15 mouse cellular contexts compared by ENCODE assay signal in the genomic region with DNA sequence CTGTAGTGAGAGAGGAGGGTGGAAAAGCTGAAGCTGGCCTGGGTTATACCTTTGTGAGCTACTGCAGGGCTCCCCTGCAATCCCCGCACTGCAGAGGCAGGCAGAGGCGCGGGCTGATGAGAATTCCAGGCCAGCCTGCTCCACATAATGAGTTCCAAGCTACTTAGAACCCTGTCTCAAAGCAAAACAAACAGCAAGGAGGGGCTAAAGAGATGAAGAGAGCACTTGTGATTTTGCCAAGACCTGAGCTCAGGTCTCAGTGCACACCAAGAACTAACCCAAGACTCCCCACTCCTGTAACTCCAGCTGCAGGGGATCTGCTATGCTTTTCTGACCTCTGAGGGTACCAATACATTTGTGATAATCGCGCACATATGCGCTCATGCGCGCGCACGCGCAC. TPM values are rescaled to one million over a fixed set of nuclear protein-coding genes. Genes with fewer than 3 reads are reported as not detected.
DNase-seq lines count a peak whose midpoint lies in the region; ATAC-seq and TF ChIP-seq lines count a peak whose summit lies in the region.
"Had no signal": no experiment of that assay in that cellular context is flagged by ENCODE, and none has a peak within 500 bp of the region (broad histone marks: within the 10 kb centered on the region; RNA-seq: fewer than 3 reads in every experiment).

No protein-coding gene starts in this region.

- H3K27me3 ChIP-seq in heart, embryonic 13.5 days (replicated peaks), result no peaks in the 10 kb centered on the region
- no peaks in the 10 kb centered on the region for H3K27me3 ChIP-seq in liver, adult 2 months (ENCODE audit: control insufficient read depth, insufficient read depth, low read length)
- H3K27me3 ChIP-seq in liver, embryonic 11.5 days (replicated peaks; ENCODE audit: control insufficient read depth, insufficient read depth, low read length), result no peaks in the 10 kb centered on the region
- no peaks in the 10 kb centered on the region for H3K27me3 ChIP-seq in embryonic facial prominence, embryonic 14.5 days (replicated peaks; ENCODE audit: control insufficient read depth, insufficient read depth, low read length)
- H3K27me3 ChIP-seq in myocyte (ENCODE audit: control insufficient read depth, insufficient read depth, insufficient read length), result no peaks in the 10 kb centered on the region
- H3K27me3 ChIP-seq: forebrain, embryonic 13.5 days; liver, embryonic 15.5 days; megakaryocyte, embryonic 14.5 days had no signal

- DNase-seq in heart, postnatal 14 days, result no peak
- peak; percentile 59 for DNase-seq in liver, adult 2 months (ENCODE audit: extremely low read depth, low read depth, low spot score)
- no peak for DNase-seq in liver, embryonic 11.5 days (ENCODE audit: low spot score)
- peak; percentile 32 for DNase-seq in embryonic facial prominence, embryonic 14.5 days (ENCODE audit: low spot score)
- no peak for DNase-seq in adrenal gland, postnatal 36 days
- DNase-seq: cerebellum, adult 18-20 months; embryo, embryonic 11 days; gastrocnemius, postnatal 25 days; kidney, adult 2 months; thymus, adult 2 months had no signal

- H3K9ac ChIP-seq in heart, embryonic 13.5 days, result 0 out of 2 replicates have a peak overlapping the region, but pooled peaks have one; percentile 12
- H3K9ac ChIP-seq in liver, adult 2 months (ENCODE audit: low read depth, low read length), result peak overlapping the region; percentile 32; the same call in 1 of the 2 replicates
- no peak overlapping the region for H3K9ac ChIP-seq in liver, embryonic 11.5 days (ENCODE audit: low read depth, low read length)
- no peak overlapping the region for H3K9ac ChIP-seq in embryonic facial prominence, embryonic 14.5 days (ENCODE audit: low read depth, low read length)
- H3K9ac ChIP-seq: forebrain, embryonic 13.5 days; liver, embryonic 15.5 days had no signal

- peak overlapping the region; percentile 32 for H3K27ac ChIP-seq in heart, embryonic 13.5 days (replicated peaks)
- no peak overlapping the region for H3K27ac ChIP-seq in liver, adult 2 months (replicated peaks; ENCODE audit: insufficient read depth, low read depth, low read length)
- no peak overlapping the region for H3K27ac ChIP-seq in liver, embryonic 11.5 days (ENCODE audit: low read depth, low read length)
- H3K27ac ChIP-seq in embryonic facial prominence, embryonic 14.5 days (replicated peaks; ENCODE audit: low read depth, low read length), result peak overlapping the region; percentile 67
- H3K27ac ChIP-seq: forebrain, embryonic 13.5 days; liver, embryonic 15.5 days had no signal

- WGBS in heart, embryonic 13.5 days, result 90% methylated on average over 11 of the region's 11 CpGs
- WGBS in liver, adult 2 months, result 78% methylated on average over 11 of the region's 11 CpGs
- 94% methylated on average over 11 of the region's 11 CpGs for WGBS in liver, embryonic 11.5 days
- 62% methylated on average over 11 of the region's 11 CpGs for WGBS in embryonic facial prominence, embryonic 14.5 days

- peaks cover 93% of the 10 kb centered on the region for H3K36me3 ChIP-seq in heart, embryonic 13.5 days
- peaks cover 92% of the 10 kb centered on the region for H3K36me3 ChIP-seq in liver, adult 2 months (ENCODE audit: control insufficient read depth, insufficient read depth, low read length)
- peaks cover 16% of the 10 kb centered on the region for H3K36me3 ChIP-seq in liver, embryonic 11.5 days (ENCODE audit: control insufficient read depth, insufficient read depth, low read length)
- peaks cover 72% of the 10 kb centered on the region for H3K36me3 ChIP-seq in embryonic facial prominence, embryonic 14.5 days (ENCODE audit: control insufficient read depth, insufficient read depth, low read length)
- peaks cover 35% of the 10 kb centered on the region for H3K36me3 ChIP-seq in myocyte (ENCODE audit: control insufficient read depth, insufficient read depth)

- peaks cover 29% of the 10 kb centered on the region for H3K79me2 ChIP-seq in liver, adult 2 months (ENCODE audit: control insufficient read depth, insufficient read depth, low read length)
- peaks cover 13% of the 10 kb centered on the region for H3K79me2 ChIP-seq in myocyte (ENCODE audit: control insufficient read depth, insufficient read depth)

- no peak for ATAC-seq in heart, embryonic 13.5 days (ENCODE audit: extremely low read depth, insufficient number of reproducible peaks, low FRiP score, low TSS enrichment)
- no peak for ATAC-seq in liver, embryonic 11.5 days (replicated peaks; ENCODE audit: low FRiP score)
- no peak for ATAC-seq in embryonic facial prominence, embryonic 14.5 days (ENCODE audit: low read depth)
- ATAC-seq: forebrain, embryonic 13.5 days had no signal

- H3K4me3 ChIP-seq in heart, embryonic 13.5 days, result no peak overlapping the region
- no peak overlapping the region for H3K4me3 ChIP-seq in liver, adult 2 months (ENCODE audit: insufficient read depth, low read depth, low read length)
- no peak overlapping the region for H3K4me3 ChIP-seq in liver, embryonic 11.5 days (ENCODE audit: low read depth, low read length)
- no peak overlapping the region for H3K4me3 ChIP-seq in embryonic facial prominence, embryonic 14.5 days (ENCODE audit: low read depth, low read length)
- H3K4me3 ChIP-seq in myocyte, result no peak overlapping the region
- H3K4me3 ChIP-seq: forebrain, embryonic 13.5 days; liver, embryonic 15.5 days; megakaryocyte, embryonic 14.5 days had no signal

- TF ChIP-seq POLR2A in liver, adult 2 months (IDR thresholded peaks at IDR 0.05; ENCODE audit: extremely low read depth, insufficient read depth, low read length), result no peak
- TF ChIP-seq POLR2A in myocyte (IDR thresholded peaks at IDR 0.05; ENCODE audit: insufficient read length, low read depth), result no peak

- H3ac ChIP-seq in myocyte (ENCODE audit: control insufficient read depth, insufficient read length), result no peak overlapping the region

- TF ChIP-seq CTCF in liver, adult 2 months (IDR thresholded peaks at IDR 0.05; ENCODE audit: low read depth, low read length), result no peak

- H3K4me1 ChIP-seq in heart, embryonic 13.5 days, result peaks cover 20% of the 10 kb centered on the region
- H3K4me1 ChIP-seq in liver, adult 2 months (ENCODE audit: control insufficient read depth, insufficient read depth, low read length), result peaks cover 29% of the 10 kb centered on the region
- no peaks in the 10 kb centered on the region; the same call in 1 of the 2 replicates for H3K4me1 ChIP-seq in liver, embryonic 11.5 days (replicated peaks; ENCODE audit: control insufficient read depth, insufficient read depth, low read length)
- H3K4me1 ChIP-seq in embryonic facial prominence, embryonic 14.5 days (ENCODE audit: control insufficient read depth, insufficient read depth, low read length), result 0 out of 2 replicates have a peak, but pooled peaks cover 2% of the 10 kb centered on the region

- intact Hi-C loops in heart, postnatal 14 days (cut with DNase I), result no loop called here

- no peaks in the 10 kb centered on the region for H3K9me3 ChIP-seq in heart, embryonic 13.5 days
- no peaks in the 10 kb centered on the region for H3K9me3 ChIP-seq in liver, embryonic 11.5 days (ENCODE audit: control insufficient read depth, low read length)
- no peaks in the 10 kb centered on the region for H3K9me3 ChIP-seq in embryonic facial prominence, embryonic 14.5 days (ENCODE audit: control insufficient read depth, low read length)
- H3K9me3 ChIP-seq: forebrain, embryonic 13.5 days; liver, embryonic 15.5 days; megakaryocyte, embryonic 14.5 days had no signal

- no peak overlapping the region for H3K4me2 ChIP-seq in heart, embryonic 13.5 days
- H3K4me2 ChIP-seq in liver, embryonic 11.5 days, result no peak overlapping the region
- H3K4me2 ChIP-seq in embryonic facial prominence, embryonic 14.5 days (ENCODE audit: low read depth, low read length), result no peak overlapping the region
- H3K4me2 ChIP-seq in myocyte (ENCODE audit: low read depth), result peak overlapping the region; percentile 28
- H3K4me2 ChIP-seq: forebrain, embryonic 13.5 days; liver, embryonic 15.5 days had no signal

RNA-seq across cellular contexts. Expression of gene Ten1, which starts 12.3 kb away (rescaled TPM):
- 82.1 and 88.7 TPM in 2 replicates for polyA plus RNA-seq in heart, embryonic 13.5 days (2015; fragmentation: Nextera tagmentation; extraction: Ambion mirVana)
- total RNA-seq in heart, postnatal 14 days (2021), result 10 to 100 TPM; 22.2 to 27.0 TPM
- total RNA-seq in liver, adult 2 months (2014; rRNA removed), result 3.0 and 5.3 TPM in 2 replicates
- polyA plus RNA-seq in liver, adult 2 months (2012; rRNA removed), result 2.3 and 3.0 TPM in 2 replicates
- 62.3 and 63.8 TPM in 2 replicates for polyA plus RNA-seq in liver, embryonic 11.5 days (2014; fragmentation: Nextera tagmentation; extraction: Ambion mirVana)
- polyA plus RNA-seq in embryonic facial prominence, embryonic 14.5 days (2014; fragmentation: Nextera tagmentation; extraction: Ambion mirVana), result 59.8 and 64.1 TPM in 2 replicates
- 61.4 TPM for polyA plus RNA-seq in myocyte (2012; fragmentation: generic; extraction: Trizol)
- total RNA-seq in adrenal gland, postnatal 36 days (2021), result 10 to 100 TPM; 20.0 to 28.5 TPM

RNA-seq across cellular contexts. Expression of gene Acox1, which starts 12.5 kb away (rescaled TPM):
- 29.0 and 31.0 TPM in 2 replicates for polyA plus RNA-seq in heart, embryonic 13.5 days (2015; fragmentation: Nextera tagmentation; extraction: Ambion mirVana)
- 100 to 1,000 TPM; 101 to 116 TPM for total RNA-seq in heart, postnatal 14 days (2021)
- total RNA-seq in liver, adult 2 months (2014; rRNA removed), result 994 and 1,028 TPM in 2 replicates
- 683 and 720 TPM in 2 replicates for polyA plus RNA-seq in liver, adult 2 months (2012; rRNA removed)
- polyA plus RNA-seq in liver, embryonic 11.5 days (2014; fragmentation: Nextera tagmentation; extraction: Ambion mirVana), result 22.7 and 23.6 TPM in 2 replicates
- polyA plus RNA-seq in embryonic facial prominence, embryonic 14.5 days (2014; fragmentation: Nextera tagmentation; extraction: Ambion mirVana), result 29.8 and 30.8 TPM in 2 replicates
- 36.4 TPM for polyA plus RNA-seq in myocyte (2012; fragmentation: generic; extraction: Trizol)
- 100 to 1,000 TPM; 170 to 228 TPM for total RNA-seq in adrenal gland, postnatal 36 days (2021)

RNA-seq across cellular contexts. Expression of gene Fbf1, which starts 18.4 kb away (rescaled TPM):
- 22.8 and 24.4 TPM in 2 replicates for polyA plus RNA-seq in heart, embryonic 13.5 days (2015; fragmentation: Nextera tagmentation; extraction: Ambion mirVana)
- 10 to 100 TPM; 15.1 to 17.2 TPM for total RNA-seq in heart, postnatal 14 days (2021)
- 5.6 and 9.0 TPM in 2 replicates for total RNA-seq in liver, adult 2 months (2014; rRNA removed)
- 3.6 and 4.5 TPM in 2 replicates for polyA plus RNA-seq in liver, adult 2 months (2012; rRNA removed)
- polyA plus RNA-seq in liver, embryonic 11.5 days (2014; fragmentation: Nextera tagmentation; extraction: Ambion mirVana), result 20.1 and 23.3 TPM in 2 replicates
- 27.7 and 28.5 TPM in 2 replicates for polyA plus RNA-seq in embryonic facial prominence, embryonic 14.5 days (2014; fragmentation: Nextera tagmentation; extraction: Ambion mirVana)
- 41.7 TPM for polyA plus RNA-seq in myocyte (2012; fragmentation: generic; extraction: Trizol)
- 10 to 100 TPM; 38.4 to 41.6 TPM for total RNA-seq in adrenal gland, postnatal 36 days (2021)

RNA-seq across cellular contexts. Expression of gene Mrpl38, which starts 47.7 kb away (rescaled TPM):
- 82.4 and 92.2 TPM in 2 replicates for polyA plus RNA-seq in heart, embryonic 13.5 days (2015; fragmentation: Nextera tagmentation; extraction: Ambion mirVana)
- total RNA-seq in heart, postnatal 14 days (2021), result 10 to 100 TPM; 55.5 to 56.3 TPM
- total RNA-seq in liver, adult 2 months (2014; rRNA removed), result 26.4 and 40.2 TPM in 2 replicates
- 63.7 and 77.7 TPM in 2 replicates for polyA plus RNA-seq in liver, adult 2 months (2012; rRNA removed)
- 121 and 126 TPM in 2 replicates for polyA plus RNA-seq in liver, embryonic 11.5 days (2014; fragmentation: Nextera tagmentation; extraction: Ambion mirVana)
- polyA plus RNA-seq in embryonic facial prominence, embryonic 14.5 days (2014; fragmentation: Nextera tagmentation; extraction: Ambion mirVana), result 76.4 and 81.3 TPM in 2 replicates
- 141 TPM for polyA plus RNA-seq in myocyte (2012; fragmentation: generic; extraction: Trizol)
- 100 to 1,000 TPM in 1 of 2 experiments, 10 to 100 TPM in 1; 95.9 to 107 TPM for total RNA-seq in adrenal gland, postnatal 36 days (2021)

RNA-seq across cellular contexts. Expression of gene Evpl, which starts 51.5 kb away (rescaled TPM):
- 0.42 and 0.48 TPM in 2 replicates for polyA plus RNA-seq in heart, embryonic 13.5 days (2015; fragmentation: Nextera tagmentation; extraction: Ambion mirVana)
- under 1 TPM; 0.83 to 0.93 TPM for total RNA-seq in heart, postnatal 14 days (2021)
- 0.07 and 0.18 TPM in 2 replicates for total RNA-seq in liver, adult 2 months (2014; rRNA removed)
- polyA plus RNA-seq in liver, adult 2 months (2012; rRNA removed), result 0.12 and 0.16 TPM in 2 replicates
- polyA plus RNA-seq in liver, embryonic 11.5 days (2014; fragmentation: Nextera tagmentation; extraction: Ambion mirVana), result 0.56 TPM in 2 replicates
- polyA plus RNA-seq in embryonic facial prominence, embryonic 14.5 days (2014; fragmentation: Nextera tagmentation; extraction: Ambion mirVana), result 9.5 and 10.1 TPM in 2 replicates
- polyA plus RNA-seq in myocyte (2012; fragmentation: generic; extraction: Trizol), result 0.14 TPM
- total RNA-seq in adrenal gland, postnatal 36 days (2021), result under 1 TPM; 0.70 to 0.82 TPM

Comparison
In these comparisons a context has a peak if more than half of its experiments do, and no peak if none do; other contexts are left out.
1. H3K9ac ChIP-seq: peak in heart, embryonic 13.5 days (single experiment) and liver, adult 2 months (single experiment); none in liver, embryonic 11.5 days (single experiment) and embryonic facial prominence, embryonic 14.5 days (single experiment).
2. DNase-seq: peak in liver, adult 2 months (single experiment) and embryonic facial prominence, embryonic 14.5 days (single experiment); none in heart, postnatal 14 days (0 of 2), liver, embryonic 11.5 days (single experiment) and adrenal gland, postnatal 36 days (0 of 2).
3. RNA of gene Ten1, which starts 12.3 kb away (polyA plus RNA-seq): 82.1 to 88.7 TPM in heart, embryonic 13.5 days, 62.3 to 63.8 TPM in liver, embryonic 11.5 days, 61.4 TPM in myocyte (single experiment) and 59.8 to 64.1 TPM in embryonic facial prominence, embryonic 14.5 days; 2.3 to 3.0 TPM in liver, adult 2 months; every median in the first group is over 10 times any median in the second.
4. RNA of gene Acox1, which starts 12.5 kb away (polyA plus RNA-seq): 683 to 720 TPM in liver, adult 2 months; 36.4 TPM in myocyte (single experiment), 29.8 to 30.8 TPM in embryonic facial prominence, embryonic 14.5 days, 29.0 to 31.0 TPM in heart, embryonic 13.5 days and 22.7 to 23.6 TPM in liver, embryonic 11.5 days; every median in the first group is over 10 times any median in the second.
5. H3K27ac ChIP-seq: peak in heart, embryonic 13.5 days (single experiment) and embryonic facial prominence, embryonic 14.5 days (single experiment); none in liver, adult 2 months (single experiment) and liver, embryonic 11.5 days (single experiment).